Mouse (Mus musculus) midbrain, embryonic 13.5 days (tissue): ENCODE measurements at regions not wholly inside any gene's neighbourhood (a gene's known extent, or its start where the extent isn't known, plus 50 kb on each side); places are given as distances from the start of the nearest gene placed in this dataset.
A peak's percentile ranks its signal among the peaks of the same experiment; 100 is the strongest.

Source experiments
- ATAC-seq: fragments of 200-750 bp; cut with Nextera tagmentation; 2 replicates; pipeline ENCODE4 v1.8.0; 2017; ENCODE audit warnings: mild to moderate bottlenecking, moderate TSS enrichment, moderate library complexity
- H3K27ac ChIP-seq: fragments of 300-500 bp; sonication (generic); 2 replicates; pipeline ENCODE4 v1.5.1; 2015; ENCODE audit warnings: inconsistent platforms, mild to moderate bottlenecking, moderate library complexity
- H3K27me3 ChIP-seq: fragments of 300-500 bp; sonication (generic); 2 replicates; pipeline ENCODE4 v1.6.1; 2015; ENCODE audit warnings: mild to moderate bottlenecking, inconsistent platforms
- H3K36me3 ChIP-seq: fragments of 300-500 bp; sonication (generic); 2 replicates; pipeline ENCODE4 v1.6.1; 2015; ENCODE audit warnings: mild to moderate bottlenecking, inconsistent platforms
- H3K4me1 ChIP-seq: fragments of 300-500 bp; sonication (generic); replicated peaks from 2 replicates; pipeline ENCODE4 v1.6.1; 2015; ENCODE audit warnings: inconsistent platforms
- H3K4me2 ChIP-seq: fragments of 300-500 bp; sonication (generic); replicated peaks from 2 replicates; pipeline ENCODE4 v1.6.1; 2015; ENCODE audit warnings: moderate library complexity, mild to moderate bottlenecking, inconsistent platforms
- H3K4me3 ChIP-seq: fragments of 300-500 bp; sonication (generic); replicated peaks from 2 replicates; pipeline ENCODE4 v1.5.1; 2015; ENCODE audit warnings: mild to moderate bottlenecking, inconsistent platforms
- H3K9ac ChIP-seq: fragments of 300-500 bp; sonication (generic); replicated peaks from 2 replicates; pipeline ENCODE4 v1.6.1; 2015; ENCODE audit warnings: mild to moderate bottlenecking, inconsistent platforms
- H3K9me3 ChIP-seq: fragments of 300-500 bp; sonication (generic); 2 replicates; pipeline ENCODE4 v1.6.1; 2016; ENCODE audit warnings: mild to moderate bottlenecking, inconsistent platforms
- WGBS: fragments of 180-500 bp; shearing (Covaris S2); methylation state at CpG from one replicate; pipeline ENCODE4 v1.1.7; 2015; 5-methylcytosine and 5-hydroxymethylcytosine counted together

GRCm38 (mm10) chr13:102326544-102326943, 366.8 kb upstream of the Cd180 start:
- WGBS = 67% methylated on average over 2 of the region's 2 CpGs
- Histone ChIP-seq H3K9ac (no peak overlapping the region), H3K27me3 (no peaks in the 10 kb centered on the region), H3K36me3 (no peaks in the 10 kb centered on the region), H3K9me3 (no peaks in the 10 kb centered on the region), H3K4me3 (no peak overlapping the region), H3K4me2 (no peak overlapping the region), H3K27ac (no peak overlapping the region), H3K4me1 (no peaks in the 10 kb centered on the region)
- ATAC-seq = no peak

DNA sequence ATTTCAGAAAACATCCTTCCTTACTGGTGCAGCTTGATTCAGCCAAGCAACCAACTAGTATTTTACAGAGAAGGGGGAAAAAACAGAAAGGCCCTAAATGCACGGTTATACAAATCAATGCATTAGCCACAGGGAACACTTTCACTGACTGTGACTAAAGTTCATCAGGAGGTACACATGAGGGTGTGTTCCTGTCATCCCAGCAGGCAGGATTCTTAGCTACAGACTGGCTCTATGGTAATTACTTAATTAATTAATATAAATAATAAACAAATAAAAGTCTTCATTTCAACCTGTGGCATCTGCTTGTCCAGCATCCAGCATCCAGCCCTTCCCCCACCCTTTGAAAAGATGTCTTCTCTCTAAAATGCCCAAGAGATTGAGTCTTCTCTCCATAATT, 359.7 kb upstream of the Cd180 start:
- Histone ChIP-seq H3K9me3 (no peaks in the 10 kb centered on the region), H3K27ac (no peak overlapping the region), H3K36me3 (no peaks in the 10 kb centered on the region), H3K9ac (no peak overlapping the region), H3K27me3 (no peaks in the 10 kb centered on the region), H3K4me2 (no peak overlapping the region), H3K4me3 (no peak overlapping the region), H3K4me1 (no peaks in the 10 kb centered on the region)
- 78% methylated on average over 1 of the region's 1 CpGs for WGBS
- no peak for ATAC-seq

DNA sequence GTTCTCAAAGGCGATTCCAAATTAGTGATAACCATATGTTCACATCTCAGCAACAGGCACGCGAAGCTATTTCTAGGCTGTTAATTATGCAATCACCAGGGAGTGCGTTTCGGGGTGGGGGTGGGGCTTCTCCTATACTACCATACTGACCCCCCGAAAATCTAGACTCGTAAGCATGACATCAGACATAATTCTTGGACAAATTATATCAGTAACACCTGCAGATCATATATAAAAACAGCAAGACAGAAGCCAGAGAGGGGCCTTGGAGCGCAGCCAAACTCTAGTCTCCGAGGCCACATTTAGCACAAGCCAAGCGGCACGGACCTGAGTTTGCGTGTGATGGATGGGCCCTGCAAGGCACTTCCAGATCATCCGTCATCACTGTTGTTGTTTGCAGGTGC, 359.2 kb upstream of the Cd180 start:
- no peak overlapping the region for H3K27ac ChIP-seq
- no peaks in the 10 kb centered on the region for H3K36me3 ChIP-seq
- H3K9ac ChIP-seq = no peak overlapping the region
- ATAC-seq = no peak
- H3K4me1 ChIP-seq = no peaks in the 10 kb centered on the region
- H3K9me3 ChIP-seq = no peaks in the 10 kb centered on the region
- H3K27me3 ChIP-seq = no peaks in the 10 kb centered on the region
- 73% methylated on average over 13 of the region's 13 CpGs for WGBS
- H3K4me2 ChIP-seq = no peak overlapping the region
- H3K4me3 ChIP-seq = no peak overlapping the region

- no peak for ATAC-seq
- H3K27me3 ChIP-seq = no peaks in the 10 kb centered on the region
- H3K4me3 ChIP-seq = no peak overlapping the region
- H3K27ac ChIP-seq = no peak overlapping the region
- no peaks in the 10 kb centered on the region for H3K9me3 ChIP-seq
- 91% methylated on average over 2 of the region's 2 CpGs for WGBS
- H3K4me2 ChIP-seq = no peak overlapping the region
- H3K9ac ChIP-seq = no peak overlapping the region
- no peaks in the 10 kb centered on the region for H3K36me3 ChIP-seq
- no peaks in the 10 kb centered on the region for H3K4me1 ChIP-seq
These were observed 350.1 kb upstream of the Cd180 start for GRCm38 (mm10) chr13:102343236-102343635.

DNA sequence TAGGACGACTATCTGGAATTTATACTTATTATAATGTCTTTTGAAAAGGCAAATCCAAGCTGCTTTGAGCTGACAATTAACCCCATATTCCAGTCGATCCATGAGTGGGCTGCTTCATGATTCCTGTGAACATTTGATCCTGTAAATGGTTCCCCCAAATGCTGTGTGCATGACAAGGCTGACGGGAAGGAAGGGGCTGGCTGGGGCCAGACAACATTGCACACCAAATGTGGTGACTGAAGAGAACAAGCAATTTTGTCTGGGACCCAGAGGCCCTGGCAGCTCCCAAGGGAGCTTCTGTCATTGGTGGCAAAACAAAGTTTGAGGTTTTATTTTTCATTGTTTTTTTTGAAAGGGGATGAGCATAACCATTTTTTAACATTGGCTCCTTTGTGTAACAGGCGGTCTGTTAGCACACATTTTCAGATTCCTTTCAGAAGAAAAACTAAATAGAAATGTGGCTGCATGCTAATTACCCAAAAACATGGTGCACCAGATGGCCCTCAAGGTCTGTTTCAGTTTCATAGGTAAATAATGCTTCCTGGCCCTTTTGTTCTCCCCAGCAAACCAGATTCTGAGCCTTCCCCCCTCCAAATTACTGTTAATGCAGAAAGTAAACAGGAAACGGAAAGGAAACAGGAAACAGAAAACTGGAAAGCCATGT, 348.6 kb upstream of the Cd180 start:
- no peaks in the 10 kb centered on the region for H3K27me3 ChIP-seq
- no peak overlapping the region for H3K27ac ChIP-seq
- no peak for ATAC-seq
- H3K9me3 ChIP-seq = no peaks in the 10 kb centered on the region
- WGBS = 71% methylated on average over 5 of the region's 5 CpGs
- no peak overlapping the region for H3K4me3 ChIP-seq
- no peaks in the 10 kb centered on the region for H3K36me3 ChIP-seq
- no peak overlapping the region for H3K9ac ChIP-seq
- no peaks in the 10 kb centered on the region for H3K4me1 ChIP-seq
- no peak overlapping the region for H3K4me2 ChIP-seq

- H3K9ac ChIP-seq = no peak overlapping the region
These were observed 343.9 kb upstream of the Cd180 start for GRCm38 (mm10) chr13:102349493-102349892.

GRCm38 (mm10) chr13:102352073-102352854, 341.1 kb upstream of the Cd180 start:
- H3K4me3 ChIP-seq = no peak overlapping the region
- H3K9me3 ChIP-seq = no peaks in the 10 kb centered on the region
- no peak overlapping the region for H3K27ac ChIP-seq
- no peaks in the 10 kb centered on the region for H3K27me3 ChIP-seq
- no peak overlapping the region for H3K9ac ChIP-seq
- no peak for ATAC-seq
- no peak overlapping the region for H3K4me2 ChIP-seq
- no peaks in the 10 kb centered on the region for H3K36me3 ChIP-seq
- no peaks in the 10 kb centered on the region for H3K4me1 ChIP-seq
- WGBS = 70% methylated on average over 10 of the region's 10 CpGs

More at GRCm38 (mm10) chr13:102349493-102349892, 343.9 kb upstream of the Cd180 start:
- no peak overlapping the region for H3K27ac ChIP-seq
- no peaks in the 10 kb centered on the region for H3K36me3 ChIP-seq
- H3K4me2 ChIP-seq = no peak overlapping the region
- H3K4me3 ChIP-seq = no peak overlapping the region
- no peak for ATAC-seq
- H3K27me3 ChIP-seq = no peaks in the 10 kb centered on the region
- WGBS = 88% methylated on average over 1 of the region's 1 CpGs
- no peaks in the 10 kb centered on the region for H3K4me1 ChIP-seq
- H3K9me3 ChIP-seq = no peaks in the 10 kb centered on the region

GRCm38 (mm10) chr13:102355569-102355968, 337.8 kb upstream of the Cd180 start:
- H3K9me3 ChIP-seq = no peaks in the 10 kb centered on the region
- no peaks in the 10 kb centered on the region for H3K36me3 ChIP-seq
- no peaks in the 10 kb centered on the region for H3K27me3 ChIP-seq
- no peak for ATAC-seq
- no peak overlapping the region for H3K4me3 ChIP-seq
- 59% methylated on average over 1 of the region's 1 CpGs for WGBS
- no peak overlapping the region for H3K4me2 ChIP-seq
- H3K27ac ChIP-seq = no peak overlapping the region
- no peaks in the 10 kb centered on the region for H3K4me1 ChIP-seq
- H3K9ac ChIP-seq = no peak overlapping the region

GRCm38 (mm10) chr13:102372451-102373082, 320.8 kb upstream of the Cd180 start:
- no peaks in the 10 kb centered on the region for H3K36me3 ChIP-seq
- WGBS = 10% methylated on average over 4 of the region's 4 CpGs
- no peak overlapping the region for H3K4me3 ChIP-seq
- ATAC-seq = peak; percentile 79
- no peak overlapping the region for H3K27ac ChIP-seq
- no peak overlapping the region for H3K9ac ChIP-seq
- H3K4me1 ChIP-seq = no peaks in the 10 kb centered on the region
- H3K9me3 ChIP-seq = no peaks in the 10 kb centered on the region
- no peak overlapping the region for H3K4me2 ChIP-seq
- peaks cover 61% of the 10 kb centered on the region for H3K27me3 ChIP-seq

GRCm38 (mm10) chr13:102380667-102381066, 312.7 kb upstream of the Cd180 start:
- H3K9me3 ChIP-seq = no peaks in the 10 kb centered on the region
- H3K4me1 ChIP-seq = no peaks in the 10 kb centered on the region
- no peak overlapping the region for H3K9ac ChIP-seq
- H3K27ac ChIP-seq = no peak overlapping the region
- H3K4me2 ChIP-seq = no peak overlapping the region
- H3K27me3 ChIP-seq = peaks cover 12% of the 10 kb centered on the region
- H3K36me3 ChIP-seq = no peaks in the 10 kb centered on the region
- H3K4me3 ChIP-seq = no peak overlapping the region
- no peak for ATAC-seq
- 91% methylated on average over 2 of the region's 2 CpGs for WGBS

DNA sequence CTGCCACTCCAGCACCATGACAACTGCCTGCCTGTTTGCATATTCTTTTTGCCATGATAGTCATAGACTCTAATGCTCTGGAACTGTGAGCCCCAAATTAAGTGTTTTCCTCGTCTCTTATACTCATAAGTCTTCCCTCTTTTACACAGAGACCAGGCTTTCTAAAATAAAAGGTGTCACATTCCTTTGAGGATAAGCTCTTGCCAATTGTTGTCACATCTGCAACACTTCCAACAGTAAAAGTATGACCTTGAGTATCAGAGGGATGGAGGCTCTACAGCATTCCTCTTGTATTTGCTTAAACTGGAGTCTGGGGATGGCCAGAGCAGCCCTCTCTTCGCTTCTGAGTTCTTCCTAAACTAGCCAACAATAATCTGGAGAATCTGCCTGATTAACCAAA, 301.4 kb upstream of the Cd180 start:
- WGBS = 73% methylated on average over 2 of the region's 2 CpGs
- no peak for ATAC-seq

GRCm38 (mm10) chr13:102392868-102393661, 300.3 kb upstream of the Cd180 start:
- Histone ChIP-seq H3K4me3 (no peak overlapping the region), H3K4me1 (peaks cover 7% of the 10 kb centered on the region), H3K27me3 (0 out of 2 replicates have a peak, but pooled peaks cover 7% of the 10 kb centered on the region), H3K27ac (no peak overlapping the region), H3K4me2 (no peak overlapping the region), H3K9me3 (no peaks in the 10 kb centered on the region), H3K36me3 (no peaks in the 10 kb centered on the region), H3K9ac (no peak overlapping the region)
- WGBS = 16% methylated on average over 10 of the region's 10 CpGs
- no peak for ATAC-seq

More for the DNA sequence above, 301.4 kb upstream of the Cd180 start:
- Histone ChIP-seq H3K9ac (no peak overlapping the region), H3K9me3 (no peaks in the 10 kb centered on the region), H3K27ac (no peak overlapping the region), H3K4me3 (no peak overlapping the region), H3K4me2 (no peak overlapping the region), H3K4me1 (peaks cover 7% of the 10 kb centered on the region), H3K36me3 (no peaks in the 10 kb centered on the region), H3K27me3 (0 out of 2 replicates have a peak, but pooled peaks cover 7% of the 10 kb centered on the region)
